Mouse (Mus musculus) neutrophil, adult 83 days (primary cell): Measurements from ENCODE around the gene Fbxw25. TPM values are rescaled to one million over a fixed set of nuclear protein-coding genes. Genes with fewer than 3 reads are reported as not detected.

Experiments
- total RNA-seq, 2 experiments: library from RNA; stranded (reverse); gene quantifications; one replicate each; pipeline ENCODE4 v1.2.4; 2023

Gene Fbxw25
- not detected for total RNA-seq

GRCm38 (mm10) chr9:109664552-109664951 is at the start of gene Fbxw25:
TSS of gene Fbxw25 (minus strand) at chr9:109664652.

GRCm38 (mm10) chr9:109702600-109702999 is 38.1 kb upstream of the Fbxw25 start, which contains the start of gene Fbxw18:
TSS of gene Fbxw18 (minus strand) at chr9:109702700.

GRCm38 (mm10) chr9:109625957-109626356 is 38.5 kb downstream of the Fbxw25 start, which contains the start of gene Fbxw24:
TSS of gene Fbxw24 (minus strand) at chr9:109626057.

Other genes starting within 250 kb of the Fbxw25 start
- gene Fbxw16, start 215.5 kb downstream of the Fbxw25 start, total RNA-seq: not detected
- not detected for gene Fbxw19, start 168.8 kb downstream of the Fbxw25 start, total RNA-seq
- not detected for gene Fbxw15, start 96.4 kb downstream of the Fbxw25 start, total RNA-seq
- gene Fbxw24, start 38.6 kb downstream of the Fbxw25 start, total RNA-seq: not detected
- not detected for gene Fbxw18, start 38.0 kb upstream of the Fbxw25 start, total RNA-seq
- not detected for gene Fbxw26, start 81.4 kb upstream of the Fbxw25 start, total RNA-seq
- gene Fbxw27, start 126.0 kb upstream of the Fbxw25 start, total RNA-seq: not detected
- gene Spink8, start 147.6 kb upstream of the Fbxw25 start, total RNA-seq: not detected
- gene Nme6, start 168.1 kb upstream of the Fbxw25 start, total RNA-seq: 10 to 100 TPM; 13.3 to 13.7 TPM
- 1,000 to 10,000 TPM; 5,963 to 7,044 TPM for gene Camp, start 185.0 kb upstream of the Fbxw25 start, total RNA-seq
- 10 to 100 TPM; 34.3 to 38.7 TPM for gene Cdc25a, start 210.9 kb upstream of the Fbxw25 start, total RNA-seq